Mouse (Mus musculus): ENCODE measurements at regions not wholly inside any gene's neighbourhood (a gene's known extent, or its start where the extent isn't known, plus 50 kb on each side); places are given as distances from the start of the nearest gene placed in this dataset.

DNA sequence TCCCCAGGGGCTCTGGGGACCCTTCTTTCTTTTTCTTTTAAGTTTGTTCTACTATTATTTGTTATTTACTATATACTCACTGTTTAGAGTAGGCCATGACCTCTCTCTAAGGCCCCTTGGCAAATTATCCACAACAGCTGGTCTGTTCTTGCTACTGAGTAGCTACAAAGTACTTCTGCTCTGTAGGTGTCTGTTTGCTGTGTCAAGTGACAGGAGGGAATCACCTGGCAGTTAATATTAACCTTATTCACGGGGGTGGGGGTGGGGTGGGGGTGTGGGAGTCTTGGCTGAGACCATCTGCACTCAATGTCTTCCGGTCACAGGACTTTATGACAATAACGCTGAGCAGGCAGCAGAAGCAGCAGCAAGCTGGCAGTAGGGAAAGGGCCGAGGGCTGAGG is 146.4 kb upstream of the Tmem45b start:
- Histone ChIP-seq H3K4me3 (ENCODE audit: low read depth, low read length) (no peak overlapping the region), H3K9ac (replicated peaks; ENCODE audit: low read depth, low read length) (no peak overlapping the region), H3K4me1 (ENCODE audit: control insufficient read depth, insufficient read depth, low read length) (0 out of 2 replicates have a peak, but pooled peaks cover 2% of the 10 kb centered on the region), H3K9me3 (ENCODE audit: control insufficient read depth, low read depth, low read length) (no peaks in the 10 kb centered on the region), H3K36me3 (ENCODE audit: control insufficient read depth, insufficient read depth, low read length) (no peaks in the 10 kb centered on the region), H3K4me2 (replicated peaks; ENCODE audit: low read depth, low read length) (no peak overlapping the region), H3K27ac (ENCODE audit: low read length) (no peak overlapping the region), H3K27me3 (ENCODE audit: control insufficient read depth, insufficient read depth, low read length) (no peaks in the 10 kb centered on the region)
- 41% methylated on average over 4 of the region's 4 CpGs for WGBS
- no peak for ATAC-seq (ENCODE audit: insufficient number of reproducible peaks, insufficient read depth, low FRiP score, low read depth)

DNA sequence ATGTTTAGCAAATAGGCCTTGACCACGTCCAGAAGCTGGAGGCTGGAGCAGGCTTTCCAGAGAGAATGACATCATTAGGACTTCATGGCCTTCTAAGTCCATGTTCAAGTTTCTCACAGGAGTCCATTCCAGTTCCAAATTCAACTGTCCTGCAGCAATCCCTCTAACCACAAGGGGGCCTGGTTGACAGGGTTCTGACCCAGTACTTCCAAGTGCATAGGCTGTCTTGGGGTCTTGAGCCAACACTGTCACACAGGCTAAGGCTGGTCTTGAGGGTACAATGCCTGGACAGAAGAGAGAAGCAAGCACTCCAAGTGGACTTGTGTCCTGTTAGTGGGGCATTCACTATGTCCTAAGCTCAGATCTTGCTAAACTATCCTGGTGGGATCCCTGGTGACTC is 145.9 kb upstream of the Tmem45b start:
- Histone ChIP-seq H3K4me1 (ENCODE audit: control insufficient read depth, insufficient read depth, low read length) (0 out of 2 replicates have a peak, but pooled peaks cover 2% of the 10 kb centered on the region), H3K4me2 (replicated peaks; ENCODE audit: low read depth, low read length) (no peak overlapping the region), H3K27me3 (ENCODE audit: control insufficient read depth, insufficient read depth, low read length) (no peaks in the 10 kb centered on the region), H3K4me3 (ENCODE audit: low read depth, low read length) (no peak overlapping the region), H3K27ac (ENCODE audit: low read length) (no peak overlapping the region), H3K9me3 (ENCODE audit: control insufficient read depth, low read depth, low read length) (no peaks in the 10 kb centered on the region), H3K9ac (replicated peaks; ENCODE audit: low read depth, low read length) (no peak overlapping the region), H3K36me3 (ENCODE audit: control insufficient read depth, insufficient read depth, low read length) (no peaks in the 10 kb centered on the region)
- WGBS = 69% methylated on average over 1 of the region's 1 CpGs
- no peak for ATAC-seq (ENCODE audit: insufficient number of reproducible peaks, insufficient read depth, low FRiP score, low read depth)

DNA sequence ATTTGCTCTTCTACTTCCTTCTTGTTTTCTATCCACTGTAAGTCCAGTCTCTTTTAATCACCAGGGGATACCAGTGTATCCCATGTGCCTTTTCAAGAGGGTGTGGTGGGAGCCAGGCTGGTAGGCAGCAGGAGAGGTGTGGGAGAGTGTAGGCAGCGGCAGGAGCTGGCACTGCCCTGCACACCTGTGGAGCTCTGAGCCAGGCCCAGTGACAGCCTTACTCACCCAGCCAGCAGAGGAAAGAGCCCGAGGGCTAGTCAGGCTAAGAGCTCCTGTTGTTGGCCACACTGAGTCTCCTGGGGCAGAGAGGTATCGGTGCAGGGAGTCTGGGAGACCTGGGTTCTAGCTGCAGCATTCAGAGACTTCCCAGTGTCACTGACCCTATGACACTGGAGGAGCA is 145.5 kb upstream of the Tmem45b start:
- no peak overlapping the region for H3K4me2 ChIP-seq (replicated peaks; ENCODE audit: low read depth, low read length)
- 88% methylated on average over 3 of the region's 3 CpGs for WGBS
- H3K36me3 ChIP-seq (ENCODE audit: control insufficient read depth, insufficient read depth, low read length) = no peaks in the 10 kb centered on the region
- ATAC-seq (ENCODE audit: insufficient number of reproducible peaks, insufficient read depth, low FRiP score, low read depth) = no peak
- H3K27ac ChIP-seq (ENCODE audit: low read length) = no peak overlapping the region
- no peaks in the 10 kb centered on the region for H3K9me3 ChIP-seq (ENCODE audit: control insufficient read depth, low read depth, low read length)
- H3K27me3 ChIP-seq (ENCODE audit: control insufficient read depth, insufficient read depth, low read length) = no peaks in the 10 kb centered on the region
- no peak overlapping the region for H3K9ac ChIP-seq (replicated peaks; ENCODE audit: low read depth, low read length)
- 0 out of 2 replicates have a peak, but pooled peaks cover 2% of the 10 kb centered on the region for H3K4me1 ChIP-seq (ENCODE audit: control insufficient read depth, insufficient read depth, low read length)
- no peak overlapping the region for H3K4me3 ChIP-seq (ENCODE audit: low read depth, low read length)

DNA sequence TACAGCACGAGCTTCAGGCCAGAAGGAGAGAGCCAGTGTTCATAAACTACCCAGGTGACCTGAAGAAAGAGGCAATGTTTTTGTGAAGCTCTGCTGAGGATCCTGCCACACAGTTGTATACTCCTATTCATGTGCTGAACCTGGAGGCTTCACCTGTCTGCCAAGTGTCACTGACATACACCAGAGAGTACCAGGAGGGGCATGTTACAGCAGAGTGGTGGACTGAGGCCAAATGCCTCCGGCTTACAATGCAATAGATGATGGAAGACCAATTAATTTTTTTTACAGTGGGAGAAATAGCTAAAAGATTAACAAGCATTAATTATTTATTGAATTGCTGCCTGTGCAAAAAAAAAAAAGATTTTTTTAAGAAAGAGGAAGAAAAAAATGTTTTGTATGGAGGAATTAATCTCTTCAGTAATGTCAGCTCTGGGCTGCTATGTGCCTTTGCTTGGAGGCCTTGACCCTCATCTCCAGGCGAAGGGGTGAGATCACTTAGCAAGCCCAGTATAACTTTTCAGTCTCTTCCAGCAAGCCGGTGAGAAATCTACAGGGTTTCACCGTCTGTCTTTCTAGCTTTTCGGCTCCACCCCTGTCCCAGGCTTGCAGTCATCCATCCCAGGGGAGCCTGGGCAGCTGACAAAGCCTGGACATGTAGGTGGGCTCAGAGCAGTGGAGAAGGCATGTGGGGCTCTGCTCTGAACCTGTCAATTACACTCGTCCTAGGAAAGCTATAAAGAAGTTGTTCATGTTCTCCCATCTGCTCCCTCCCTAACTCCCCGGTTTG is 144.0 kb upstream of the Tmem45b start:
- H3K9me3 ChIP-seq (ENCODE audit: control insufficient read depth, low read depth, low read length) = no peaks in the 10 kb centered on the region
- no peak overlapping the region for H3K4me3 ChIP-seq (ENCODE audit: low read depth, low read length)
- no peaks in the 10 kb centered on the region for H3K27me3 ChIP-seq (ENCODE audit: control insufficient read depth, insufficient read depth, low read length)
- no peaks in the 10 kb centered on the region for H3K36me3 ChIP-seq (ENCODE audit: control insufficient read depth, insufficient read depth, low read length)
- H3K9ac ChIP-seq (replicated peaks; ENCODE audit: low read depth, low read length) = no peak overlapping the region
- H3K4me2 ChIP-seq (replicated peaks; ENCODE audit: low read depth, low read length) = no peak overlapping the region
- no peak overlapping the region for H3K27ac ChIP-seq (ENCODE audit: low read length)
- no peak for ATAC-seq (ENCODE audit: insufficient number of reproducible peaks, insufficient read depth, low FRiP score, low read depth)
- no peaks in the 10 kb centered on the region for H3K4me1 ChIP-seq (ENCODE audit: control insufficient read depth, insufficient read depth, low read length)
- 52% methylated on average over 8 of the region's 8 CpGs for WGBS

DNA sequence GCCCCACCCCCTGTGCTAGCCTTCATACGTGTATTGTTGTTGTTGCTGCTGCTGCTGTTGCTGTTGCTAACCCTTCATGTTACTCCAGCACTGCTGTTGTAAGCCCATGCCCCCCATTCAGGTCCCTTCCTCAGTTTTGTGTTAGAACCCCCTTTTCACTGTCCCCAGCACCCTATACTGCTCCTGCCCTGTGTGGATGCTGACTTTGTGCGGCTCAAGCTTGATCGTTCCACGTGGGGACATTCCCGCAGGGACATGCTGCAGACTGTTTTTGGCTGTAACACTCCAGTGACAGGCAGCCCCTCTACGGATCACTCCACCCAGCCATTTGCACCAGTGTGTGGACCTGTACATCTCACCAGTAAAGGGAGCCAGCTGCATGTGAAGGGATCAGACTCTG is 142.7 kb upstream of the Tmem45b start:
- H3K4me1 ChIP-seq (ENCODE audit: control insufficient read depth, insufficient read depth, low read length) = no peaks in the 10 kb centered on the region

DNA sequence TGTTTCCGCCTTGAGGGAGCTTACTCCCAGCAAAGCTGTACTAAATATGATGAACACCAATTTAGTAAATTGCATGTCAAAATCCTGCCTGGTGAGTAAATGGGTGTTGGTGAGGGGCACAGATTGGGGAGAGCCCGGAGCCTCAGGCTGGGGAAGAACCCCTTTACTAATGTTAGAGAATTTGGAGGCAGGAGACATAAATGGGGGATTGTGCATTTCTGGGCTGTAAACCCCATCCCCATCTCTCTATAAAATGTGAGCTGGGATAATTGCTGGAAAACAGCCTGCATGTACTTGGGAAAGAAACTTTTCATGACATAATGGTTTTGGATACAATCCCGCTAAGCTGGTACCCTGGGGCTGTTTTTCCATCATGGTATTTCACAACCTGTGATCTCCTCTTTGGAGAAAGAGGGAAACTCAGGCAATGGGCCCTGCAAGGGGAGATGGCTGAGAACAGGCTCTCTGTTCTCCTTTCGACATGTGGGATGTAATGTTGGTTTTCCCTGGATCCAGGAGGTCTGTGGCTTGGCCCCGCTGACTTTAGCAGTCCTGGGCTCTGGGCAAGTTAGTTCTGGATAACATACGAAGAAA is 140.3 kb upstream of the Tmem45b start:
- H3K4me3 ChIP-seq (ENCODE audit: low read depth, low read length) = no peak overlapping the region
- H3K4me1 ChIP-seq (ENCODE audit: control insufficient read depth, insufficient read depth, low read length) = no peaks in the 10 kb centered on the region
- no peak for ATAC-seq (ENCODE audit: insufficient number of reproducible peaks, insufficient read depth, low FRiP score, low read depth)
- H3K4me2 ChIP-seq (replicated peaks; ENCODE audit: low read depth, low read length) = no peak overlapping the region
- no peak overlapping the region for H3K27ac ChIP-seq (ENCODE audit: low read length)
- H3K27me3 ChIP-seq (ENCODE audit: control insufficient read depth, insufficient read depth, low read length) = no peaks in the 10 kb centered on the region
- H3K9me3 ChIP-seq (ENCODE audit: control insufficient read depth, low read depth, low read length) = no peaks in the 10 kb centered on the region
- H3K9ac ChIP-seq (replicated peaks; ENCODE audit: low read depth, low read length) = no peak overlapping the region
- 80% methylated on average over 6 of the region's 6 CpGs for WGBS
- H3K36me3 ChIP-seq (ENCODE audit: control insufficient read depth, insufficient read depth, low read length) = no peaks in the 10 kb centered on the region

More for the DNA sequence above, 142.7 kb upstream of the Tmem45b start:
- Histone ChIP-seq H3K9me3 (ENCODE audit: control insufficient read depth, low read depth, low read length) (no peaks in the 10 kb centered on the region), H3K27me3 (ENCODE audit: control insufficient read depth, insufficient read depth, low read length) (no peaks in the 10 kb centered on the region), H3K27ac (ENCODE audit: low read length) (no peak overlapping the region), H3K36me3 (ENCODE audit: control insufficient read depth, insufficient read depth, low read length) (no peaks in the 10 kb centered on the region), H3K4me3 (ENCODE audit: low read depth, low read length) (no peak overlapping the region), H3K4me2 (replicated peaks; ENCODE audit: low read depth, low read length) (no peak overlapping the region), H3K9ac (replicated peaks; ENCODE audit: low read depth, low read length) (no peak overlapping the region)
- ATAC-seq (ENCODE audit: insufficient number of reproducible peaks, insufficient read depth, low FRiP score, low read depth) = no peak
- WGBS = 87% methylated on average over 6 of the region's 6 CpGs

DNA sequence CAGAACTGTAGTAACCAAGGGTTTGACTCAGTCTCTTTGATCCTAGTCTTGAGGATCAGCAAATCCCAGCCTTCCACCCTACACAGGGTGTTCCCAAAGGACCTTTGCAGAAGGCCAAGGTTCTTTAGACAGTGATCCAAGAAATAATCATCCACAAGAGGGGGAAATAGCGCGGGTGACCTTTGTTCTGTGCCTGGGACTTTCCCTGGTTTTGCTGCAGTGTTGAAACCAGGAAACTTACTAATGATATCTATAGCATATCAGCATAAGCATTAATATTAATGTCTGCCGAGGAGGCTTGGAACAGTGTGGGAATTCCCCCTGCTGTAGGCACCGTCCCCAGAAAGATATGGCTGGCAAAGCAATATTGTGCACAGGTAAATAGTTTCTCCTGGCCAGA is 138.4 kb upstream of the Tmem45b start:
- no peak overlapping the region for H3K9ac ChIP-seq (replicated peaks; ENCODE audit: low read depth, low read length)
- no peaks in the 10 kb centered on the region for H3K4me1 ChIP-seq (ENCODE audit: control insufficient read depth, insufficient read depth, low read length)
- H3K4me2 ChIP-seq (replicated peaks; ENCODE audit: low read depth, low read length) = no peak overlapping the region
- H3K9me3 ChIP-seq (ENCODE audit: control insufficient read depth, low read depth, low read length) = no peaks in the 10 kb centered on the region
- no peaks in the 10 kb centered on the region for H3K27me3 ChIP-seq (ENCODE audit: control insufficient read depth, insufficient read depth, low read length)
- H3K27ac ChIP-seq (ENCODE audit: low read length) = no peak overlapping the region
- H3K36me3 ChIP-seq (ENCODE audit: control insufficient read depth, insufficient read depth, low read length) = no peaks in the 10 kb centered on the region
- no peak for ATAC-seq (ENCODE audit: insufficient number of reproducible peaks, insufficient read depth, low FRiP score, low read depth)
- H3K4me3 ChIP-seq (ENCODE audit: low read depth, low read length) = no peak overlapping the region
- WGBS = 81% methylated on average over 4 of the region's 4 CpGs

DNA sequence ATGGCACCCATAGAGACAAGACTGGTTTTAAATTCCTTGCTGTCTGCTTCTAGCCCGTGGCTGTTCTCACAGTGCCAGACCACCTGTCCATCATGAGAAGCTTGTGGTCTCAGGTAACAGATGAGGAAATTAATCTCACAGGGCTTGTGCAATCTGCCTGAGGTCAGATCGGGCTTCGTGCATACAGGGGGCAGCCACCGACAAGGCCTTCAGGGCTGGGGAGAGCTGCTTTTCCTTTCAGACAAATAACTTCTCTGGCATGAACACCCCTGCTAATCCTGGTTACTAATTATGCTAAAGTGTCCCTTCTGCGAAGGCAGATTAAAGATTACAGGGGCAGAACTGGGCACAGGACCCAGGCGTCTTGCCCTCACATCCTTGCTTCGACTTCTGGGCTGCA is 130.8 kb upstream of the Tmem45b start:
- Histone ChIP-seq H3K36me3 (ENCODE audit: control insufficient read depth, insufficient read depth, low read length) (no peaks in the 10 kb centered on the region), H3K9ac (replicated peaks; ENCODE audit: low read depth, low read length) (no peak overlapping the region), H3K27ac (ENCODE audit: low read length) (no peak overlapping the region), H3K4me2 (replicated peaks; ENCODE audit: low read depth, low read length) (no peak overlapping the region), H3K9me3 (ENCODE audit: control insufficient read depth, low read depth, low read length) (no peaks in the 10 kb centered on the region), H3K4me3 (ENCODE audit: low read depth, low read length) (no peak overlapping the region), H3K4me1 (ENCODE audit: control insufficient read depth, insufficient read depth, low read length) (no peaks in the 10 kb centered on the region), H3K27me3 (ENCODE audit: control insufficient read depth, insufficient read depth, low read length) (no peaks in the 10 kb centered on the region)
- WGBS = 79% methylated on average over 7 of the region's 7 CpGs
- no peak for ATAC-seq (ENCODE audit: insufficient number of reproducible peaks, insufficient read depth, low FRiP score, low read depth)

DNA sequence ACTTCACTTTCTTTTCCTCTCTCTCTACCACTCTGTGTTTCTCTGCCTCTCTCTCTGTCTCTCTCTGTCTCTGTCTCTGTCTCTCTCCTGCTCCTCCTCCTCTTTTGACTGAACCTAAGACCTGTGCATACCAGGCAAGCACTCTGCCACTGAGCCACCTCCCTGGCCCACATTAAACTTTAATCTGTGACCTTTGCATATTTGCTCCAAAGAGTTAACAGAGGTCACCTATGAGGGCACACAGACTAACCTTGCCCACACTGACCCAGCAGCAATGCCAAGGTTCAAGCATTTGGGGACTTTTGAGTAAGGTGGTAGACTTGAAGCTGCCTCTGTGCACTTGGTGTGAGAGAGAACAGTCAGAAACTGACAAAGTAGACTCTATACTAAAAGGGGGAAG is 123.4 kb upstream of the Tmem45b start:
- no peak overlapping the region for H3K4me2 ChIP-seq (replicated peaks; ENCODE audit: low read depth, low read length)
- no peaks in the 10 kb centered on the region for H3K9me3 ChIP-seq (ENCODE audit: control insufficient read depth, low read depth, low read length)
- H3K27ac ChIP-seq (ENCODE audit: low read length) = no peak overlapping the region
- ATAC-seq (ENCODE audit: insufficient number of reproducible peaks, insufficient read depth, low FRiP score, low read depth) = no peak
- H3K27me3 ChIP-seq (ENCODE audit: control insufficient read depth, insufficient read depth, low read length) = no peaks in the 10 kb centered on the region
- H3K9ac ChIP-seq (replicated peaks; ENCODE audit: low read depth, low read length) = no peak overlapping the region
- H3K4me3 ChIP-seq (ENCODE audit: low read depth, low read length) = no peak overlapping the region
- H3K4me1 ChIP-seq (ENCODE audit: control insufficient read depth, insufficient read depth, low read length) = no peaks in the 10 kb centered on the region
- no peaks in the 10 kb centered on the region for H3K36me3 ChIP-seq (ENCODE audit: control insufficient read depth, insufficient read depth, low read length)

Measured in stomach, embryonic 14.5 days (tissue).